Mouse (Mus musculus) liver, embryonic 14.5 days (tissue): Measurements from ENCODE around the gene Slc25a13.

Experiments
- CTCF ChIP-seq: IDR thresholded peaks from 2 replicates; pipeline ENCODE4 v1.5.1; 2016; ENCODE audit warnings: antibody characterized with exemption, low read depth, control low read depth
- EP300 ChIP-seq: IDR thresholded peaks from 2 replicates; pipeline ENCODE4 v1.6.1; 2016; ENCODE audit warnings: antibody characterized with exemption, low read depth

DNA sequence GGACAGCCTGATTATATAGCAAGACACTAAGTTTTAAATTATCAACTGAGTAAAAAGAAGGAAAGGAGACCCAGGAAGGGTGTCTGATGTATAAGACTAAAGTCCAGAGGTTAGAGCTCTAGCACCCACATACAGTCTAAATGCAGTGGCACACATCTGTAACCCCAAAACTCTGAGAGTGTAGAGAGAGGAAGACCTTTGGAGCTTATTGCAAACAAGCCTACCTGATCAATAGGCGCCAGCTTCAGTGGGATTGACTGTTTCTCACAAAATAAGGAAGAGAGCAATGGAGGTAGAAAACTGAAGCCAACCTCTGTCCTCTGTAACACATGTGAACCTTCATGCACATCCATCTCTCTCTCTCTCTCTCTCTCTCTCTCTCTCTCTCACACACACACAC is 26.9 kb upstream of the Slc25a13 start:
- TF ChIP-seq CTCF (no peak), EP300 (no peak)
